Mouse (Mus musculus) bone marrow, adult 2 months (tissue): ENCODE measurements at regions not wholly inside any gene's neighbourhood (a gene's known extent, or its start where the extent isn't known, plus 50 kb on each side); places are given as distances from the start of the nearest gene placed in this dataset.

ENCODE experiments used
- CTCF ChIP-seq: fragments of 200-500 bp; IDR thresholded peaks from 2 replicates; pipeline ENCODE4 v1.5.1; 2011; ENCODE audit warnings: low read length, control low read depth; ENCODE audit not compliant: control insufficient read depth, insufficient read depth
- POLR2A ChIP-seq: fragments of 200-500 bp; IDR thresholded peaks from 2 replicates; pipeline ENCODE4 v1.6.1; 2011; ENCODE audit warnings: low read depth, mild to moderate bottlenecking, control low read depth, low read length, borderline replicate concordance; ENCODE audit not compliant: control insufficient read depth

GRCm38 (mm10) chr8:92275755-92276154 is 81.7 kb upstream of the Irx5 start:
- TF ChIP-seq CTCF: no peak
- TF ChIP-seq POLR2A: no peak
